Mouse (Mus musculus) megakaryocyte, embryonic 14.5 days (primary cell): ENCODE measurements at regions not wholly inside any gene's neighbourhood (a gene's known extent, or its start where the extent isn't known, plus 50 kb on each side); places are given as distances from the start of the nearest gene placed in this dataset.

ENCODE experiments used
- FLI1 ChIP-seq: IDR thresholded peaks from 2 replicates; pipeline ENCODE4 v1.6.1; 2012; ENCODE audit warnings: low read length, inconsistent platforms, mixed read lengths
- GATA1 ChIP-seq: IDR thresholded peaks from 3 replicates; pipeline ENCODE4 v1.6.1; 2012; ENCODE audit warnings: mixed read lengths, low read length, inconsistent platforms, borderline replicate concordance

DNA sequence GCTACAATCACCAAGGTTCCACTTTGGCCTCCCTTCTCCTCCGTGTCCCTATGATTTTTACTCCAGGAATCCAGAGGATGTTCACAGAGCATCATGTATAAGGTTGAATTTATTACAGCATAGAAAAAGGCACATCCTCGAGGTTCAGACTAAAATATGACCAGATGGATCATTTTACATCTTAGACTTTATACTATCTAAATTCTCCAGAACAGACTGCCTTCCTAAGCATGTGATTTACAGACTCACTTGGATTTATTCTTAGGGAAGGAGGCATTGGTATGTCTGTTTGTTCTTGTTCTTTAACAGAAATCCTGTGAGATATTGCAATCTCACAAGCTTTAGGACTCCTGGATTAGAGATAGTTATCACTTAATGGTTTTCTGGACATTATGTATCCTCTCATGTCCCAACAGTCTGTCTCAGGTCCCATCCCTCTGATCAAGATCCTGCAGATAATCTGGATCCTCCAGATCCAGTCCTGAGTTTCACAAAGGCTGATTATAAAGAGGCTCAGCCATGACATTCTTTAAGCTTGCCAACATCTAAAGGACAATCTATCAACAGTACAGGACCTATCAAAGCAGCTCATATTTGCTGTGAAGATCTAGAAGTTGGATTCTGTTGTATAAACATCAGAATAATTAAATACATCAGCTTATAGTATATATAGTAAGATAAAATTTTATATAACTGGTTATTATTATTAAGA is 75.2 kb upstream of the Dcn start:
- TF ChIP-seq GATA1 (no peak), FLI1 (no peak)
